Mouse (Mus musculus) layer of hippocampus, adult 2 months (tissue): ENCODE data around the gene Vcam1. TPM values are rescaled to one million over a fixed set of nuclear protein-coding genes. Genes with fewer than 3 reads are reported as not detected.

Source experiments
- DNase-seq, 2 experiments: peaks; one replicate each; pipeline ENCODE4 v3.0.0; 2022; ENCODE audit warnings: low spot score in 2 of 2
- H3K27ac ChIP-seq: fragments of 200-600 bp; 2 replicates; pipeline ENCODE4 v1.8.1; 2022
- H3K4me3 ChIP-seq: fragments of 200-600 bp; 2 replicates; pipeline ENCODE4 v1.8.1; 2022; ENCODE audit warnings: mild to moderate bottlenecking
- CTCF ChIP-seq: fragments of 200-600 bp; conservative IDR thresholded peaks from 2 replicates; pipeline ENCODE4 v1.8.1; 2022; ENCODE audit warnings: antibody characterized with exemption, mild to moderate bottlenecking, moderate library complexity
- total RNA-seq, 2 experiments: library from RNA; stranded (reverse); gene quantifications; 2 replicates each; pipeline ENCODE4 v1.2.3; 2021

The Vcam1 gene
- total RNA-seq, 2 experiments from 2014 or later = 18.5 to 23.1 TPM

DNA sequence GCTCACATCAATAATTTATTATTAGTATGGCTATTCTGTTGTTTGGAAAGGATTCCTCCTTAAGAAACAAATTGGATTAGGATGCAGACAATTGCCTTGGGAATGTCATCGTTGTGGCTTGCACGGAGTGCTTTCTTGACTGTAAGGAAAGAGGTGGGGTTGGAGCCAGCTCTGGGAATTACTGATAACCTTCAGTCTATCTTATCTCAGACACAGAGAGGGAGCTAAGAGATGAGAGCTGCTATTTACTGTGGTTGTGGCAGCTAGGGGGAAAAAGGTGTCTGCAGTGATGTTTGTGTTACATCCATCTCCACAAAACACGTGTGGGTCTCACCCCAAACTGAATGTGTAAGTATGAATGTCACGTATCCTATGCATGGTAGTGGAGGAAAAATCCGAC is 9.5 kb upstream of the Vcam1 start:
- TF ChIP-seq CTCF = no peak
- DNase-seq = no peak
- H3K4me3 ChIP-seq = no peak overlapping the region
- no peak overlapping the region for H3K27ac ChIP-seq

DNA sequence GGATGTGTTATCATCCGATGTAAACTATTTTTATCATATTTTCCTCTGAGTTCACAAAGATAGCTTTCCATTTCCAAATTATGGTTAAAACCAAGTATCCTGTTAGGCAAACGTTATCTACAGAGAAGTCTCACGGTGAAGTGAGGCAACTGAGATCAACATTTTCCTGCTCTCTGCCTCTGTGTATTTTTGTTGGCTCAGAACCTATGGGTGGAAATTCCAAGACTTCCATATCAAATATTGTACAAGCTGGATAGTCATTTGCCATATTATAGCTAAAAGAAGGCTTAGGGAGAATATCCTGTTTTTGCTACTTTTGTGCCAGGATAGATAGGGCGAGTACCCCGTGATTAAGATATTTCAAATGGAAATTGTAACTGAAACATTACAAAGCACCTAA is 8.6 kb upstream of the Vcam1 start:
- Histone ChIP-seq H3K4me3 (no peak overlapping the region), H3K27ac (no peak overlapping the region)
- no peak for DNase-seq
- TF ChIP-seq CTCF = no peak

DNA sequence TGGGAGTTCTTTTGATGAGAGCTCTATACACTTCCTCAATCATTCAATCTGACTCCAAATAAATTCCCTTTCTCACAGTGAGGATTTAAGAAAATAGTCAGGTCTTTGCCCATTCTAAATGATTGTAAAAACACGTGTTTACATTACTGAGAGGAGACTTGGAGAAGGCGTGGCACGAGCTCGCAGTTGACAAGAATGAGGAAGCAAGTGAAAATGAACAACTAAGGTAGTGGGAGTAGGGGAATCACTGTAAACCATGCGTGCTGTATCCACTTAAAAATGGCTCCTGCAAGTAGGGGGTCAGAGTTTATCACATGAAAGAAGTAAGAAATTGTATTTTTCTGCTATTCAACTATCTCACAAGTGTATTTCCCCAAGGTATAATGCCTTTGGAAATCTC is 3.9 kb upstream of the Vcam1 start:
- Histone ChIP-seq H3K4me3 (no peak overlapping the region), H3K27ac (no peak overlapping the region)
- no peak for DNase-seq
- no peak for TF ChIP-seq CTCF

DNA sequence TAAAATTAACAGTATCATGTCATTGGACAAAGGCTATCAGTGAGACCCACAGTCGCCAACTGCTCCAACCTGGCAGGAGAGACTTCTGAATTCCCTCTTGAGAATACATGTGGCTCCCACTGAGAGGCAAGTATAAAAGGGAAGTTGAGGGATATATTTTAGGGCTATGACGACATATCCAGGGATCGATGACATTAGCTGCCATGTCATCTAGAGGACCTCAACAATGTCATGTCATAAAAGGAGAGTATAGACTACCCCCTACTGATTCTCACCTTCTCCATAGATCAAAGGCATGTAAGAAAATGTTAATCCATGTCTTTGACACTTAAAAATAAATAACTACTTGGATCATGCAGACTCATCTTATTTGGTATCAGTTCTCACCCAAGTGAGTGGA is 1.2 kb upstream of the Vcam1 start:
- no peak for DNase-seq
- Histone ChIP-seq H3K4me3 (no peak overlapping the region), H3K27ac (no peak overlapping the region)
- TF ChIP-seq CTCF = no peak

DNA sequence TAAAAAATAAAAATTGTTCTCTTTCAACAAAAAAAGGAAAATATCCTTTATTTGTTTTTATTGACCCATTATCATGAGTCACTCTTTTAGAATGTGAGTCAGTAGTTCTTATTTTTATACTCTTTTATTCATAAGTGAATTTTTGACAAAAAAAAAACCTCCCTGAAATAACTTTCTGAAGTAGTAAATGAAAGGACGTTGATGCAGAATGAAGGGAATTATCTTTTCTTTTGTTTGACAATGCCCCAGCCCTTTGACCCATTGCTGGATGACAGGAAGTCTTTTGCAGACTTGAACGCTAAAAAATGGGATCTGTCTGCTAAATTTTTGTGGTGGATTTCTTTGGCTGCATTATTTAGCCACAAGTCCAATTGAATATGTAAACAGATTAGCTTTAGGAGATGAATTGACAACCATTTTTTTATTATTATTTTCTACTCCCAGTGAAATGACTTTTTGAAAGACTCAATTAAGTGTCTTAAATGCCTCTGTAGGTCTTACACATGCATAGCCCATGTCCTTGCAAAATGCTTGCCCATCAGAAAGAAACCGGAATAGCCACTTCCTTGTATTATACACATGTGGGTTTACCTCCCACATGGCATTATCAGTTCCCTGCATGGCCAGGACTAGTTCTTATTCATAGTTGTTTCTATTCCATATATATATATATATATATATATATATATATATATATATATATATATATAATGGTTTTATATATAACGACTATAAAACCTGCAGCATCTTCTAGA is 530 bp upstream of the Vcam1 start:
- TF ChIP-seq CTCF = no peak

DNA sequence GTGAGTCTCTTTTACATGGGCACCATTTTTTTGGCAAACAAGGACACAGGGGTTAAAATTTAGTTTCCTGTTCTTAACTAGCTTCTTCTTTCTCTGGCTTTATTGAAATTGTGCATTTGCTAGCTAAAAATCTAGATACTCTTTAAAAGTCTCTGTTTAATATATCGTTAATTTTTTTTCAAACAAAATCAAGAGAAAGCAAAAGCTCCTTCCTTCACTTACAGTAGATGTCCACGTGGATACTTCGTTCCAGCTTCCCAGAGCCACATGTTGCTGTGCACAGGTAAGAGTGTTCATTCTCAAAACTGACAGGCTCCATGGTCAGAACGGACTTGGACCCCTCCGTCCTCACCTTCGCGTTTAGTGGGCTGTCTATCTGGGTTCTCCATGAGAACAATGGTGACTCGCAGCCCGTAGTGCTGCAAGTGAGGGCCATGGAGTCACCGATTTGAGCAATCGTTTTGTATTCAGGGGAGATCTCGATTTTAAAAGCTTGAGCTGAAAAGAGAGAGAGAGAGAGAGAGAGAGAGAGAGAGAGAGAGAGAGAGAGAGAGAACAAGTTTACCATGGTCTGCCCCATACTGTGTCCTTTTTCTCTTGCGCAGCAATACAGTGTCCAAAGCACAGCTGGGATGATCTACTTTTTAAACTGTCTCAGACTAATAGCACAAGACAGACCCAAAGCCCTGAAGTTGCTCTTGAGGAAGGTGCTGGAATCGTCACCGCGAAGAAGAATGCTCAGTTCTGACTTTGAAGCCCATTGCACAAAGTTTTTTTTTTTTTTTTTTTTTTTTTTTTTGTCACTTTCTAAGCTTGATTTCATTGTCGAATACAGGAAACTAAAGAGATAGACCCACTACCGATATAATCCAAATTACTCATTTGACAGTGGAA is 930 bp downstream of the Vcam1 start:
- Histone ChIP-seq H3K27ac (peak overlapping the region; percentile 36), H3K4me3 (peak overlapping the region; percentile 45)
- TF ChIP-seq CTCF = no peak
- no peak for DNase-seq

More for the DNA sequence above, 530 bp upstream of the Vcam1 start:
- DNase-seq = no peak
- H3K27ac ChIP-seq = no peak overlapping the region
- H3K4me3 ChIP-seq = no peak overlapping the region

DNA sequence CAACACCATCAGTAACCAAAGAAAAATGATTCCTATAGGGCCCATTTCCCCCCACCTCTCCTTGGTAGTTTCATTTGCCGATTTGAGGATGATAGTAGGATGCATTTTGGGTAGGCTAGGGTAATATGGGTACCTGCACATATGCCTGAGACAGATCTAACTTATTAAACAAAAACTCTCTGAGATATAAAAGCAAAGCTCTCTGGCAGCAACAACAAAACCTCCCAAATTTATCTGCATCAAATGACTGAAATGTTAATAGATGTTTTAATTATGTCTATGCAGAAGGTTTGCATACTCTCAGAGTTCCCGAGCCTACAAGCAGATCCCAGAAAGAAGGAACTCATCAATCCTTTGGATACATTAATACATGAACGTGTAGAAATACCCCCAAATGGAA is 1.7 kb downstream of the Vcam1 start:
- peak overlapping the region; percentile 36; the same call in 1 of the 2 replicates for H3K27ac ChIP-seq
- H3K4me3 ChIP-seq = peak overlapping the region; percentile 45
- TF ChIP-seq CTCF = no peak
- no peak for DNase-seq

DNA sequence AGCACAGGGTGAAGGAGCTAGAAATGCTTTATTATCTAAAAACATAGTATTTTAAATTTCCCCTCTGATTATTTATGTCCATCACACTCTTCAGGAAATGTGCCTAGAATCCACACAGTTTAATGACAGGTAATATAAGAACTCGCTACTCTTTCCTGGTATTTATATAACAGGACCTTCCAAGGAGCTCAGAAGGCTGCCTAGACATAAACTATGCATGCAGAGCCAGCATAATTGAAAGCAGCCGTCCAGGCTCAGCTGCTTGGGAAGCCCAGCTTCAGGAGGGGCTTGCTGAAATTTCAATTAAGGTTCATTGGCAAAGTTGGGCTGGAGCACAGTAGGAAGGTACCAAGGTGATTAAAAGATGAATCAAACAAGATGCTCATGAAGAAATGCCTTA is 2.2 kb downstream of the Vcam1 start:
- Histone ChIP-seq H3K27ac (peak overlapping the region; percentile 20; the same call in 1 of the 2 replicates), H3K4me3 (peak overlapping the region; percentile 28; the same call in 1 of the 2 replicates)
- DNase-seq = no peak
- no peak for TF ChIP-seq CTCF

DNA sequence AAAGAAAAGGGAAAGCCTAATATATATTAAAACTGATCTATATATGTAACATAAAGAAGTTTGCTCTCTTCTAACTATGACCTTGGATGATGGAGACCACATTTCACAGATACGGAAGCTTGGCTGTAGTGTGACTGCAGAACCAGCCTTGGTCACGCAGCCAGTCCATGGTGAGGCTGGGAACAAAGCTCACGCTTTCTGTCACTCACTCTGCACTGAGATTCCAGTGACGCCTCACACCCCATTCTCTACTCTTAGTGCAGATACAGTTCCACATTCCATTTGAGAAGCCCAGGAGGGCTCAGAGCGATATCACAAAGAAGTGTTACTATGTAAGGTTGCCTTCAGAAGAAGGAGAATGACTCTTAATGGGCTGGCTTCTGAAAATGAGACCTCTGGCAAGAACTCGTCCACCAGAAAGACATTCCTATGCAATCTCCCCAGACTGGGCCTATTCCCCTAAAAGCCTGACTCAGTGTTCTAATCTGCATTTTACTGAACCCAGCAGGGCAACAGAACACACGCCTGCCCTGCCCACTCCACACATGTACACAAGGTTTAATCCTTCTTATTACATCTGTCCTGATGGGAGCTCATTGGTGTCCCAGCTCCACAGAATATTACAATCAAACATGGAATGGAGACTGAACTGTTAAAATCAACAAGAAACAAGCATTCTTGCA is 2.8 kb downstream of the Vcam1 start:
- Histone ChIP-seq H3K4me3 (peak overlapping the region; percentile 28), H3K27ac (peak overlapping the region; percentile 20; the same call in 1 of the 2 replicates)
- TF ChIP-seq CTCF = no peak
- DNase-seq = no peak

DNA sequence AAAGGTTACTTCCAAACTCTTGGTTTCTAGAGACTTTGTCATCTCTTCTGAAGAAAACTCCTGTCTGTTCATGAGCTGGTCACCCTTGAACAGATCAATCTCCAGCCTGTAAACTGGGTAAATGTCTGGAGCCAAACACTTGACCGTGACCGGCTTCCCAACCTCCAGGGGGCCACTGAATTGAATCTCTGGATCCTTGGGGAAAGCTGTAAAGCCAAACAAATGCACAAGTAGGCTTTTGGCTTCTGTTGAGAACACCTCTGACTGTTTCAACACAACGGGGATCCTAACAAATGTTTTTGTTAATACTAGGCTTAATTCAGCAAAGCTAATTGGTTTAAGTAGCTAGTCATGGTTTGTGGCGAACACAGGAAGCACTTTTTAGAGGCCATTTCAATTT is 3.4 kb downstream of the Vcam1 start:
- no peak for DNase-seq
- no peak overlapping the region; the same call in 1 of the 2 replicates for H3K27ac ChIP-seq
- no peak for TF ChIP-seq CTCF
- peak overlapping the region; percentile 28 for H3K4me3 ChIP-seq

DNA sequence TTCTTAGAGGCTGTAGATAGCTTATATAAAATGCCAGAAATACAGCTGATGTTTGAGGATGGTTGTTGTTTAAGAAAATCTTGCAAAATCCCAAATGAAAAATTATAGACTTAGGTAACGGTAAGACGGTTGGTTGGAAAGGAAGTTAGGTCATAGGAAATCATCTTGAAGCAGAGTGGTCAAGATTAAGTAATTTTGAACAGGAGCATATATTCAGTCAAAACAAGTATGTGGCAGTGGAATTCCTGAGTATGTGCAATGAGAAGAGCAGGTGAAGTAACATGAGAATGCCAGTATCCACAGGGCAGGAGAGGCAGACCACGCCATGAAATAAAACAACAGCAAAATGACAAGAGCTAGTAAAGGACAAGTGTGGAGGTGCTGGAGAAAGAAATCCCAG is 5.7 kb downstream of the Vcam1 start:
- DNase-seq = no peak
- no peak for TF ChIP-seq CTCF
- no peak overlapping the region for H3K4me3 ChIP-seq
- H3K27ac ChIP-seq = no peak overlapping the region

DNA sequence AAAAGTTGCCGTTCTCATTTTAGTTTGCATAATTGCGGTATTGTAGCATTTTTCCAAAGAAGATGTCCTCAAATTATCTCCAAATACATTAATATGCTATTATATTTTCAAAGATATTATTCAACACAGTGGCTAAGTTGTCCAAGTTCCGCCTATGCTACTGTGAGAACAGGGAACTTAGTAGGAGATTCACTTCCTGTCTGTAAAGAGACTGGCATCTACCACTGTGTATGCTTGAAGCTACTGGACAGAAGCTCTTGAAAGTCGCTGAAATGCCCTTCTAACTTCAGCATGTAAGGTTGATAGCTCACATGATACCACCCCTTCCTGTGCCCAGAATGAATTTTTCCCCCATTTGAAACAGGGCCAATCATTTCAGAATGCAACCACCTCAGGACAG is 6.8 kb downstream of the Vcam1 start:
- no peak for DNase-seq
- TF ChIP-seq CTCF = no peak
- no peak overlapping the region for H3K27ac ChIP-seq
- no peak overlapping the region for H3K4me3 ChIP-seq

DNA sequence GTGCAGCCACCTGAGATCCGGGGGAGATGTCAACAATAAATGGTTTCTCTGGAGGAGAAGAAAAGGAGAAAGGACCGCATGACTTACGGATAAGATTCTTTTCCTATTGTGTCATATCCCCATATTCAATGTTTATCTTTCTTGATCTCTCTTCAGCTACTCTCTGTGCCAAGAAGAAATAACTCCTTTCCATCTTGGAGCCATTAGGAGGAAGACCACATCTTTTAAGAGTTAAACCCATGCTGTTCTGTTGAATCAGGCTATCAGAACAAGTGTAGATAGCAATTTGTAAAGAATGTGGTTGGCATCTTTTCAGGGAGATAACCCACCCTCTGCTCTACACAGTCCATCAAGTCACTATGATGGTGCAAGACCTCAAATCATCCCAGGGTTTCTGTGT is 8.5 kb downstream of the Vcam1 start:
- H3K27ac ChIP-seq = no peak overlapping the region
- TF ChIP-seq CTCF = no peak
- no peak overlapping the region for H3K4me3 ChIP-seq
- DNase-seq = no peak
